Mouse (Mus musculus) monocyte, adult 59 days (primary cell): ENCODE data around the gene Fzd1. TPM values are rescaled to one million over a fixed set of nuclear protein-coding genes. Genes with fewer than 3 reads are reported as not detected.

ENCODE experiments used
- total RNA-seq, 2 experiments: library from RNA; stranded (reverse); gene quantifications; one replicate each; pipeline ENCODE4 v1.2.4; 2023

The Fzd1 gene
- total RNA-seq: 1 to 10 TPM; 1.0 to 2.1 TPM

DNA sequence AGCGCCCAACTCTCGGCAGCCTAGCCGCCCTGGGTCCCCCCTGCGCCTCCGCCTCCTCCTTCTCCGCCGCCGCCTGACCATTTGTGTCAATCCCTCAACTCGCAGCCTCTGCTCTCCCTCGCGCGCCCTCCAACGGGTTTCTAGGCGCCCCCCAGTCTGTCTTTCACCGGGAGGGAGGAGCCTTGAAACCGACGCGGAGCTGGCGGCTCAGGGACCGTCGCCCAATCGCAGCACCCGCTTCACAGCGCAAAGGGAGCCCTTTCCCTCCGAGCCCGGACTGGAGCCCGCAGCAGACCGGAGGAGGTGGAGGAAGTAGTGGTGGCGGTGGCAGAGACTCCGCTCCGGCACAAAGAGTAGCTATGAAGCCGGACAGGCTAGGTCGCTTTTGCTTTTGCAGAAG, at the start of gene Fzd1:
Gene Fzd1 (minus strand): TSS at position 134 of the 400 bp plus-strand sequence.

